Comparison of ENCODE assay signal across 7 mouse cellular contexts in the genomic region with DNA sequence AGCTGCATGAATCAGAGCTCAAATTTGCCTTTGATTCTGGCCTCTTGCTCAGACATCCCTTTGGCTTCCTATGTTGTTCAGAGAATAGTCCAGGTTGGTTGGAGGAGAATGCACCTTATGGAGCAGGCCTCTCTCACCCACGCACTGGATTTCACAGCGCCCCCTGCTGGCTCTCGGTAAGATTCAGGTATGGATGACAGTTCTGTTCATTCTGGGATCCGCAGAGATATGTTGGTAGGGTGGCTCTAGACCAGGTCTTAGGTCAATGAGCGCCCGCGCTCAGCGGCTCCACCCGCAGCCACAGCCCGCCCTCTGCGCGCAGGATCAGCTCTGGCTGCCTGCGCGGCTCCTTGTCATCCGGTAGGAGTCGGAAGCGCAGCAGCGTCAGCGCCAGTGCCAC. TPM values are rescaled to one million over a fixed set of nuclear protein-coding genes. Genes with fewer than 3 reads are reported as not detected.
A peak's percentile ranks its signal among the peaks of the same experiment; 100 is the strongest.
DNase-seq lines count a peak whose midpoint lies in the region; ATAC-seq and TF ChIP-seq lines count a peak whose summit lies in the region.

No protein-coding gene starts in this region.

- ATAC-seq in heart, postnatal 0 days (ENCODE audit: insufficient read depth, low read depth): no peak

- peak; percentile 89 for TF ChIP-seq CTCF in ES-Bruce4 (IDR thresholded peaks at IDR 0.05; ENCODE audit: low read depth, low read length)
- TF ChIP-seq CTCF in heart, postnatal 0 days (IDR thresholded peaks at IDR 0.05; ENCODE audit: low read depth): peak; percentile 56

- H3K27me3 ChIP-seq in ES-Bruce4 (ENCODE audit: control insufficient read depth, insufficient read depth, low read length, poor library complexity, severe bottlenecking): no peaks in the 10 kb centered on the region
- no peaks in the 10 kb centered on the region for H3K27me3 ChIP-seq in heart, postnatal 0 days (ENCODE audit: control insufficient read depth, insufficient read depth, low read length)

- no peak overlapping the region for H3K9ac ChIP-seq in ES-Bruce4 (ENCODE audit: low read depth, poor library complexity, severe bottlenecking)
- H3K9ac ChIP-seq in heart, postnatal 0 days (replicated peaks; ENCODE audit: low read depth, low read length): no peak overlapping the region

- H3K9me3 ChIP-seq in ES-Bruce4 (replicated peaks; ENCODE audit: control insufficient read depth, insufficient read depth, low read length, poor library complexity, severe bottlenecking): no peaks in the 10 kb centered on the region
- H3K9me3 ChIP-seq in heart, postnatal 0 days (replicated peaks; ENCODE audit: control insufficient read depth, low read length): no peaks in the 10 kb centered on the region

- 10% methylated on average over 19 of the region's 19 CpGs for WGBS in heart, postnatal 0 days

- peak overlapping the region; percentile 33 for H3K4me3 ChIP-seq in ES-Bruce4 (ENCODE audit: low read depth, low read length)
- H3K4me3 ChIP-seq in heart, postnatal 0 days (ENCODE audit: low read depth, low read length): no peak overlapping the region; the same call in 1 of the 2 replicates

- no peak for TF ChIP-seq EP300 in ES-Bruce4 (IDR thresholded peaks at IDR 0.05; ENCODE audit: insufficient read depth, low read depth, low read length)
- TF ChIP-seq EP300 in heart, postnatal 0 days (IDR thresholded peaks at IDR 0.05; ENCODE audit: low read depth): no peak

- H3K4me1 ChIP-seq in ES-Bruce4 (ENCODE audit: control insufficient read depth, insufficient read depth, low read length): no peaks in the 10 kb centered on the region
- H3K4me1 ChIP-seq in heart, postnatal 0 days (ENCODE audit: control insufficient read depth, insufficient read depth): no peaks in the 10 kb centered on the region

- no peak overlapping the region for H3K27ac ChIP-seq in ES-Bruce4 (ENCODE audit: insufficient read depth, low read length)
- no peak overlapping the region for H3K27ac ChIP-seq in heart, postnatal 0 days (ENCODE audit: low read depth)

- no peak for TF ChIP-seq POLR2A in ES-Bruce4 (IDR thresholded peaks at IDR 0.05; ENCODE audit: insufficient read depth, low read length)

- H3K36me3 ChIP-seq in ES-Bruce4 (ENCODE audit: control insufficient read depth, insufficient read depth, low read length, poor library complexity, severe bottlenecking): no peaks in the 10 kb centered on the region
- no peaks in the 10 kb centered on the region for H3K36me3 ChIP-seq in heart, postnatal 0 days (replicated peaks; ENCODE audit: control insufficient read depth, insufficient read depth, low read length)

- H3K4me2 ChIP-seq in heart, postnatal 0 days (ENCODE audit: low read depth, low read length): no peak overlapping the region

- DNase-seq in adrenal gland, adult 18-20 months (ENCODE audit: low spot score in 2 of 2): peak; percentile 60 to 72
- peak; percentile 70 for DNase-seq in embryo, embryonic 10.5 days (ENCODE audit: low spot score)
- no peak for DNase-seq in heart, postnatal 0 days (ENCODE audit: low spot score)
- peak; percentile 54 to 87 for DNase-seq in kidney, postnatal 36 days
- DNase-seq in lung, postnatal 36 days: peak; percentile 67
- DNase-seq in right cerebral cortex, postnatal 14 days: peak; percentile 41

RNA-seq across cellular contexts. Expression of a gene that starts 11.9 kb away (rescaled TPM):
- not detected in 2 replicates for polyA plus RNA-seq in ES-Bruce4 (2011; ENCODE audit: insufficient read depth, insufficient read length, low read depth, missing spikeins)
- 1 to 10 TPM; 6.8 to 9.7 TPM for total RNA-seq in adrenal gland, adult 18-20 months (2021)
- total RNA-seq in heart, postnatal 0 days (2014; rRNA removed; ENCODE audit: low replicate concordance): not detected in 2 replicates
- polyA plus RNA-seq in heart, postnatal 0 days (2015; fragmentation: Nextera tagmentation; extraction: Ambion mirVana): not detected in 2 replicates

RNA-seq across cellular contexts. Expression of a gene that starts 13.8 kb away (rescaled TPM):
- polyA plus RNA-seq in ES-Bruce4 (2011; ENCODE audit: insufficient read depth, insufficient read length, low read depth, missing spikeins): 17.6 and 19.0 TPM in 2 replicates
- total RNA-seq in adrenal gland, adult 18-20 months (2021): 10 to 100 TPM in 1 of 2 experiments, 1 to 10 TPM in 1; 8.4 to 11.3 TPM
- total RNA-seq in heart, postnatal 0 days (2014; rRNA removed; ENCODE audit: low replicate concordance): 2.4 and 5.0 TPM in 2 replicates
- 5.2 and 5.9 TPM in 2 replicates for polyA plus RNA-seq in heart, postnatal 0 days (2015; fragmentation: Nextera tagmentation; extraction: Ambion mirVana)

RNA-seq across cellular contexts. Expression of a gene that starts 42.0 kb away (rescaled TPM):
- 12.7 and 18.8 TPM in 2 replicates for polyA plus RNA-seq in ES-Bruce4 (2011; ENCODE audit: insufficient read depth, insufficient read length, low read depth, missing spikeins)
- total RNA-seq in adrenal gland, adult 18-20 months (2021): 10 to 100 TPM; 49.7 to 67.3 TPM
- total RNA-seq in heart, postnatal 0 days (2014; rRNA removed; ENCODE audit: low replicate concordance): 4.8 and 27.1 TPM in 2 replicates
- 8.3 and 10.3 TPM in 2 replicates for polyA plus RNA-seq in heart, postnatal 0 days (2015; fragmentation: Nextera tagmentation; extraction: Ambion mirVana)
